Mouse (Mus musculus): ENCODE measurements around the gene Trp53i11.

GRCm38 (mm10) chr2:93204571-93204970 lies 17.2 kb downstream of the Trp53i11 start:
- TF ChIP-seq CTCF (IDR thresholded peaks at IDR 0.05; ENCODE audit: borderline replicate concordance, extremely low read depth, insufficient read depth, insufficient read length) (no peak), POLR2A (IDR thresholded peaks at IDR 0.05; ENCODE audit: borderline replicate concordance, extremely low read depth, insufficient read depth, insufficient read length, poor library complexity, severe bottlenecking) (no peak)
